Mouse (Mus musculus): ENCODE measurements around the gene Mif4gd.

DNA sequence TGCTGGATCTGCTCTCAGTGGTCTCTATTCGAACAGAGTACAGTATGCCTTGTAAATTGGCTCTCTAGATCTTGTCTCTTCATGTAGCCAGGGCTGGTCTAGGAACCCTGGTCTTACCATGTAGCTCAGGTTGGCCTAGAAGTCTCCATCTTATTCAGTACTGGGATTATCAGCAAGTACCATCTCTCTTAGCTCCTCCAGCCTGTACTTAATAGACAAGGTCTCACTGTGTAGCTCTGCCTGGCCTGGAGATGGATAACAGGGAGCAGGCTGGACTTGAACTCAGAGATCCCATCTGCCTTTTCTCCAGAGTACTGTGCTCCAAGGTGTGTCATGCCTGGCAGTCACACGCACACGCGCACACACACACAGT lies 28.9 kb upstream of the Mif4gd start:
- TF ChIP-seq POLR2A (IDR thresholded peaks at IDR 0.05; ENCODE audit: low read depth, low read length) (no peak), CTCF (IDR thresholded peaks at IDR 0.05; ENCODE audit: extremely low read depth, insufficient read length, insufficient replicate concordance, low read depth, low read length) (no peak)
